Mouse (Mus musculus) hindbrain, embryonic 16.5 days (tissue): Measurements from ENCODE around the gene Zfp536. TPM values are rescaled to one million over a fixed set of nuclear protein-coding genes. Genes with fewer than 3 reads are reported as not detected.
A peak's percentile ranks its signal among the peaks of the same experiment; 100 is the strongest.

Experiments
- ATAC-seq: fragments of 200-750 bp; cut with Nextera tagmentation; 2 replicates; pipeline ENCODE4 v1.8.0; 2017; ENCODE audit warnings: moderate TSS enrichment, moderate library complexity
- H3K27ac ChIP-seq: fragments of 300-500 bp; sonication (generic); 2 replicates; pipeline ENCODE4 v1.5.1; 2014; ENCODE audit warnings: low read depth, mild to moderate bottlenecking, control low read depth, low read length, moderate library complexity
- H3K27me3 ChIP-seq: fragments of 300-500 bp; sonication (generic); replicated peaks from 2 replicates; pipeline ENCODE4 v1.6.1; 2014; ENCODE audit warnings: low read length; ENCODE audit not compliant: control insufficient read depth, insufficient read depth
- H3K36me3 ChIP-seq: fragments of 300-500 bp; sonication (generic); 2 replicates; pipeline ENCODE4 v1.6.1; 2014; ENCODE audit warnings: mild to moderate bottlenecking, low read length, moderate library complexity, mixed read lengths; ENCODE audit not compliant: control insufficient read depth, insufficient read depth
- H3K4me1 ChIP-seq: fragments of 300-500 bp; sonication (generic); 2 replicates; pipeline ENCODE4 v1.6.1; 2014; ENCODE audit warnings: low read depth, low read length; ENCODE audit not compliant: control insufficient read depth, insufficient read depth
- H3K4me2 ChIP-seq: fragments of 300-500 bp; sonication (generic); 2 replicates; pipeline ENCODE4 v1.6.1; 2014; ENCODE audit warnings: mild to moderate bottlenecking, low read length, control low read depth, moderate library complexity
- H3K4me3 ChIP-seq: fragments of 300-500 bp; sonication (generic); 2 replicates; pipeline ENCODE4 v1.5.1; 2014; ENCODE audit warnings: mild to moderate bottlenecking, low read length, control low read depth, moderate library complexity
- H3K9ac ChIP-seq: fragments of 300-500 bp; sonication (generic); 2 replicates; pipeline ENCODE4 v1.6.1; 2014; ENCODE audit warnings: low read depth, mild to moderate bottlenecking, control low read depth, low read length, moderate library complexity
- H3K9me3 ChIP-seq: fragments of 300-500 bp; sonication (generic); 2 replicates; pipeline ENCODE4 v1.6.1; 2014; ENCODE audit warnings: mild to moderate bottlenecking, low read length, moderate library complexity; ENCODE audit not compliant: control insufficient read depth
- WGBS: fragments of 180-500 bp; shearing (Covaris S2); extraction: QIAGEN DNeasy Blood & Tissue Kit; methylation state at CpG from one replicate; pipeline ENCODE4 v1.1.7; 2014; 5-methylcytosine and 5-hydroxymethylcytosine counted together
- polyA plus RNA-seq: library from polyadenylated mRNA; unstranded; fragments of >200 nt; fragmentation: Nextera tagmentation; extraction: Ambion mirVana; gene quantifications from 2 replicates; pipeline ENCODE4 v1.2.1, GENCODE M21; 2015

Gene Zfp536
- polyA plus RNA-seq, 1 experiment from 2014 or later, result 28.5 TPM

DNA sequence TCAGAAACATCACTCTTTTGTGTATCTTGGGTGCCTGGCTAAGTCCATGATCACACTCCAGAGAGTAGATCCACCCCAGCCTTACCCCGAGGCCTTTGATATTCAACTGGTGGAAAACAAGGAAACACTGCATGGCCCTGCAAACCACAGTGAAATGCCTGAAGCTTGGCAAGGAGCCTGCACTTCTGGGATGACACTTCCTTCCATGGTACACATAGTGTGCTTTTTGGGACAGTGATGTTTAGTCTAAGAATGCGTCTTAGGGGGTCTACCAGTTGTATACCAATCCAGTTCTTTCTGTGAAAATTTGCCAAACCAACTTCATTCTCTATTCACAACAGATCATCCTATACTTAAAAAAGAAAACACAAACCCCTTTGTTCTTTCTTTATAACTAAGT is 242.3 kb downstream of the Zfp536 start:
- Histone ChIP-seq H3K36me3 (no peaks in the 10 kb centered on the region), H3K4me2 (no peak overlapping the region), H3K4me3 (no peak overlapping the region), H3K27me3 (no peaks in the 10 kb centered on the region), H3K9me3 (no peaks in the 10 kb centered on the region), H3K27ac (no peak overlapping the region), H3K4me1 (no peaks in the 10 kb centered on the region; the same call in 1 of the 2 replicates), H3K9ac (no peak overlapping the region)
- ATAC-seq, result no peak
- WGBS, result 86% methylated on average over 2 of the region's 2 CpGs

DNA sequence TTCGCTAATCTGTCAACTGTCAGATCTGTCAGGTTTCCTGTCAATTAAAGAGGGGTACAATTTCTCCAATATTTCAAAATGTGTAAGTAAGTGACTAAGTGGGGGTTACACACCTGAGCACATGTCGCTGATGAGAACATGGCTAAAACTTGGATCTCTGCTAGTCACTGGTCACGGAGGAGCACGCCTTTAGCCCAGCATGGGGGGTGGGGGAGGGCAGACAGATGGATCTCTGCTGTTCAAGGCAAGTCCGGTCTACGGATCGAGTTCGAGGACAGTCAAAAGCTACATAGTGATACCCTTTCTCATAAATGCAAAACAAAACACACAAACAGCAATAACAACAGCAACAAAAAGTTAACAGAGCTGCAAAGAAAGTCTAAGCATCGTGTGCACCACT is 245.1 kb downstream of the Zfp536 start:
- WGBS, result 80% methylated on average over 9 of the region's 9 CpGs
- H3K27ac ChIP-seq, result no peak overlapping the region
- H3K27me3 ChIP-seq, result no peaks in the 10 kb centered on the region
- no peak overlapping the region for H3K4me3 ChIP-seq
- no peaks in the 10 kb centered on the region for H3K36me3 ChIP-seq
- ATAC-seq, result no peak
- no peaks in the 10 kb centered on the region; the same call in 1 of the 2 replicates for H3K4me1 ChIP-seq
- no peak overlapping the region for H3K4me2 ChIP-seq
- no peaks in the 10 kb centered on the region for H3K9me3 ChIP-seq
- H3K9ac ChIP-seq, result no peak overlapping the region

DNA sequence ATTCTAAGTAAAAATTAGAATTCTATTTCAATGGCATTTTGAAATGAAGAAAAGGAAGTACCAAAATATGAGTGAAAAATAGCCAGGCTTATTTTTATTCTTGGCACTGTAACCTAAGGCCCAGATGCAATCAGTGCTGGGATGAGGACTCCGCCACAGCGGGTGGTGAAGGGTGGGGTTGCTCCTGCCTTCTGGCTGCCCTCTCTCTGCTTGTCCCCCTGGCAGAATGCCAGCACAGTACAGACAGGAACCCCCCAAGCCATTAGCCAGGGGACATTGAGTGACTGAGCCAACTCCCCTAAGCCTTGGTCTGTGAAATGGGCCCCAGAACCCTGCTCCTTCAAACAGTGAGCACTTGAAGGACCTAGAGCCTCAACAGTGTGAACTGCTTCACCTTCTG is 245.6 kb downstream of the Zfp536 start:
- H3K27me3 ChIP-seq, result no peaks in the 10 kb centered on the region
- no peaks in the 10 kb centered on the region; the same call in 1 of the 2 replicates for H3K4me1 ChIP-seq
- H3K9ac ChIP-seq, result no peak overlapping the region
- no peak overlapping the region for H3K27ac ChIP-seq
- no peaks in the 10 kb centered on the region for H3K9me3 ChIP-seq
- H3K4me2 ChIP-seq, result no peak overlapping the region
- 78% methylated on average over 2 of the region's 2 CpGs for WGBS
- ATAC-seq, result peak; percentile 59; the same call in 1 of the 2 replicates
- no peaks in the 10 kb centered on the region for H3K36me3 ChIP-seq
- no peak overlapping the region for H3K4me3 ChIP-seq

DNA sequence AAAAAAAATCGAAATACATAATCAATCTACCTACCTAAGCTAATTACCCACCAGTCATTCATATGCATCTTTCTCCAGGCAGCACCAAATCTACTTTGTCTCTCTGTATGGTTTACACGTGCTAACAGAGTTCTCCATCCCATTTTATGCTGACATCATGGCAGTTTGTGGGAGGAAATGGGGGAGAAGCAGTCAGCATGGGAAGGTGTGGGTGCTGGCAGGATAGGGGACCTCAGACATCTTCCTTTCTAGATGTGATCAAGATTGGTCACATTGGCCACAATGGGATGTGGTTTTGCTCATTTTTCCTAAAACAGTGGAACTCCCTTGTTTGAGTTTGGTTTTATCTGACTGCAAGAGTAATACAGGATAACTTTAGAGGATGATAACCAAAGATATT is 252.0 kb downstream of the Zfp536 start:
- Histone ChIP-seq H3K27ac (no peak overlapping the region), H3K9me3 (no peaks in the 10 kb centered on the region), H3K4me2 (no peak overlapping the region), H3K4me1 (no peaks in the 10 kb centered on the region), H3K36me3 (no peaks in the 10 kb centered on the region), H3K27me3 (no peaks in the 10 kb centered on the region), H3K9ac (no peak overlapping the region), H3K4me3 (no peak overlapping the region)
- 74% methylated on average over 2 of the region's 2 CpGs for WGBS
- ATAC-seq, result no peak

DNA sequence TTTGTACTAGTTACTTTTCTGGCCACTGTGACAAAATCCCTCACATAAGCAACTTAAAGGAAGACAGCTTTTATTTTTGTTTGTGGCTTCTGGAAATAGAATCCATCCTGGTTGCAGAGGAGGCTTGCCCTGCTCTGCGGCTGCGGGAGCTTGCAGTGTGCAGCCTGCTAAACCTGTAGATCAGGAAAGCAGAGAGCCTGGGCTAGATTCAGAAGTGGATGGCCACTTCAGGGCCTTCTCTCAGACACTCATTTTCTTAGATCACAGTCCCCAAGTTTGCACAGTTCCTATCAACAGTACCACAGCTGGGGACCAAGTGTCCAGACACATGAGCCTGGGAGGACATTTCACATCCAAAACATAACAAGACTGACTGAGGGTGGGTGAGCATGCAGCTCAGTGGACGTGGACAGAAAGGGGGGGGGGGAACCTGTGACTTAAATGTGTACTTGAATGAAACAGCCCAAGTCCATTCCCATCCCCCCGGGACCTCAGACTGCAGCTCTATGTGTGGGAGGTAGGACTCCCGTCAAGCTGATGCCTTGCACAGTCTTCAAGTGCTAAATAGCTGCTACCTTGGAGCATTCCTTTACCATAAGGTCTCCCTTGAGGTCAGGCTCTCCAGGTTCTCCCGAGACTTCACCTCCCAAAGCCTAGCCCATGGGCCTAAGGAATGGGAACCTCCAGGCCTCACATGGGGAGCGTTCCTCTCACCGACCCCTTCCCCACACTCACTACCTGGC is 262.3 kb downstream of the Zfp536 start:
- no peaks in the 10 kb centered on the region for H3K27me3 ChIP-seq
- H3K4me1 ChIP-seq, result peaks cover 11% of the 10 kb centered on the region
- no peaks in the 10 kb centered on the region for H3K9me3 ChIP-seq
- ATAC-seq, result no peak
- 88% methylated on average over 8 of the region's 8 CpGs for WGBS
- no peak overlapping the region for H3K4me2 ChIP-seq
- no peak overlapping the region for H3K27ac ChIP-seq
- no peak overlapping the region for H3K4me3 ChIP-seq
- H3K36me3 ChIP-seq, result no peaks in the 10 kb centered on the region
- no peak overlapping the region for H3K9ac ChIP-seq

DNA sequence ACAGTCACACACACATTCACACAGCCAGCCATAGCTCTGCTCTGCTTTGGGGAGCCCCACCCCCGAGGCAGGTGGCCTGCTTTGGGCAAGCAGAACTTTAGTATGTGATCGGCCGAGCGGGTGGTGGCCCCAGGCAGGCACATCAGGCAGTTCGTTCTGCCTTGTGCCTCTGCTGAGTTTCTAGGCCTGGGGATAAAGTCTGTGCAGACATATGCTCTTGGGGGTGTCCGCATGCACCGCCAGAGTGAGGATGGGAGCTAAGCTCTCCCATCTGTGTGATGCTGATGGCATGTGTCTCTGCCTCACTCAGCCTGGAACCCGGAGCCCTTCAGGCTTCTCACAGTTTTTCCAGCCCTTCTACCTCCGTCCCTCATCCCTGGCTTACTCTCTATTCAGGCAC is 263.7 kb downstream of the Zfp536 start:
- ATAC-seq, result no peak
- Histone ChIP-seq H3K27ac (no peak overlapping the region), H3K4me2 (no peak overlapping the region), H3K27me3 (no peaks in the 10 kb centered on the region), H3K9me3 (no peaks in the 10 kb centered on the region), H3K4me3 (no peak overlapping the region), H3K36me3 (no peaks in the 10 kb centered on the region), H3K9ac (no peak overlapping the region), H3K4me1 (peaks cover 17% of the 10 kb centered on the region)
- 54% methylated on average over 9 of the region's 9 CpGs for WGBS

DNA sequence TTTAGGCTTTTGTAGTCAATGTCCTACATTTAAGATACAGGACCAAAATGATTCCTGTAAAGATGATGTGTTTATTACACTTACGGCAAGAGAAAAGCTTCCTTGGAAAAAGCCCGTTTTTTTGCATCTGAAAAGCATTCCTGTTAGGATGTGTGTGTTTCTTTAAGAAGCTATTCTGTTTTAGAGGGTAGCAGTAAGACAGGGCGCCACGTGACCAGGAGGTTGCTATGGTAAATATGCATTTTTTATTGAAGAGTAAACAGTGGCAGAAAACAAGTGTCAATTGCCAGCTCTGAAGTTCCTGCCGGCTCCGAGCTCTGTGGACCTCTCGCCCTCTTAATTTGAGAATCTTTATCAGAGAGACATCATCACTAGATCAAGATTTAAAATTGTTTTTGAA is 267.9 kb downstream of the Zfp536 start:
- Histone ChIP-seq H3K27ac (no peak overlapping the region), H3K9me3 (no peaks in the 10 kb centered on the region), H3K4me3 (no peak overlapping the region), H3K9ac (no peak overlapping the region), H3K4me2 (peak overlapping the region; percentile 27), H3K36me3 (no peaks in the 10 kb centered on the region), H3K27me3 (no peaks in the 10 kb centered on the region), H3K4me1 (peaks cover 14% of the 10 kb centered on the region)
- ATAC-seq, result 0 out of 2 replicates have a peak, but pooled peaks have one; percentile 31
- WGBS, result 40% methylated on average over 7 of the region's 7 CpGs

DNA sequence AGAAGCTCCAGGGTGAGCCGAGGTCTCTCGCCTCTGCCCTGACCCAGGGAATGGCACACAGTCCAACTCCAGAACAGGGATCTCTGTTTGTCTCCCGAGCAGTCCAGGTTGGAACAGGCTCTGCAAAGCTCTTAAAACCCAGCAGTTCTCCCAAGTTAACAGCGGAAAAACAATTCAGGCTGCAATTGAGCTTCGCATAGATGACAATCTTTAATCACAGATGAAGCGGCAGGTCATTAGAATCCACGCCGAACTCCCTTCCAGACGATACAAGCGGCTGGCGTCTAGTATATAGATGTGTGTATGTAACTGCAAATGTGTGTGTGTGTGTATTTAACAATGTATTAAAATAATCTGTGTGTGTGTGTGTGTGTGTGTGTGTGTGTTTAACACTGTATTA is 268.3 kb downstream of the Zfp536 start:
- Histone ChIP-seq H3K36me3 (no peaks in the 10 kb centered on the region), H3K9me3 (no peaks in the 10 kb centered on the region), H3K4me2 (peak overlapping the region; percentile 27), H3K9ac (no peak overlapping the region), H3K4me3 (no peak overlapping the region), H3K4me1 (peaks cover 14% of the 10 kb centered on the region), H3K27ac (no peak overlapping the region), H3K27me3 (no peaks in the 10 kb centered on the region)
- WGBS, result 53% methylated on average over 11 of the region's 11 CpGs
- ATAC-seq, result no peak; the same call in 1 of the 2 replicates

DNA sequence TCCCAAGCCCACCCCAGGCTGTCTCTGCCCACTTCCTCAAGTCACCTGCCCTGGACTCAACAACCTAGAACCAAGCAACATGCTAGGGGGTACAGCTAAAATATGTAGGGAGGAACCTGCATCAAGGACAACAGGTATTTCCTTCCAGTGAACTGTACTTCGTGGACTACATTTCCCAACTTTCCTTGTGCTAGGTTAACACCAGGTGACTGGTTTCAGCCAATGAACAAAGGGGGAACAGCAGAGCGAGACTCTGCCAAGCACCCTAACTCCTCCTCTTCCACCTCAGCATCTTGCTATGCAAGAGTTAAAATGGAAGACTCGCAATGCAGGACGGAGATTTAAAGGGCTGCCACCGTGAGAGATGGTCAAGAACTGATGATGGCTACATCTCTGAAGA is 274.6 kb downstream of the Zfp536 start:
- ATAC-seq, result no peak
- H3K36me3 ChIP-seq, result no peaks in the 10 kb centered on the region
- H3K4me3 ChIP-seq, result no peak overlapping the region
- H3K27me3 ChIP-seq, result no peaks in the 10 kb centered on the region
- H3K27ac ChIP-seq, result no peak overlapping the region
- no peaks in the 10 kb centered on the region for H3K9me3 ChIP-seq
- H3K9ac ChIP-seq, result no peak overlapping the region
- WGBS, result 66% methylated on average over 5 of the region's 5 CpGs
- H3K4me2 ChIP-seq, result no peak overlapping the region
- H3K4me1 ChIP-seq, result peaks cover 3% of the 10 kb centered on the region
